Mouse (Mus musculus): ENCODE measurements around the gene Khdrbs2.
"Not testable (repeated sequence)": the region's sequence is repeated elsewhere in the genome, so short reads cannot be mapped to it uniquely, and the experiment has no call there.

Khdrbs2 gene

GRCm38 (mm10) chr1:32463103-32463516, 290.6 kb downstream of the Khdrbs2 start:
- DNase-seq (ENCODE audit: low read depth, low spot score) = no peak

GRCm38 (mm10) chr1:32471022-32471421, 298.5 kb downstream of the Khdrbs2 start:
- DNase-seq (ENCODE audit: low read depth, low spot score) = no peak

- no peak for DNase-seq (ENCODE audit: low read depth, low spot score)
Observed at GRCm38 (mm10) chr1:32471502-32472214, 299.1 kb downstream of the Khdrbs2 start.

GRCm38 (mm10) chr1:32487944-32488343, 315.4 kb downstream of the Khdrbs2 start:
- no peak for DNase-seq (ENCODE audit: low read depth, low spot score)

GRCm38 (mm10) chr1:32503381-32503780, 330.9 kb downstream of the Khdrbs2 start:
- DNase-seq (ENCODE audit: low read depth, low spot score) = no peak

- not testable (repeated sequence) for DNase-seq (ENCODE audit: low read depth, low spot score)
Observed at GRCm38 (mm10) chr1:32547194-32547593, 374.7 kb downstream of the Khdrbs2 start, which contains the start of gene Gm5415. Gm5415 (minus strand) TSS chr1:32547294.

GRCm38 (mm10) chr1:32553459-32553858, 380.9 kb downstream of the Khdrbs2 start:
- no peak for DNase-seq (ENCODE audit: low read depth, low spot score)

- no peak for DNase-seq (ENCODE audit: low read depth, low spot score)
Observed at GRCm38 (mm10) chr1:32553925-32554324, 381.4 kb downstream of the Khdrbs2 start.

GRCm38 (mm10) chr1:32568901-32569300, 396.4 kb downstream of the Khdrbs2 start:
- no peak for DNase-seq (ENCODE audit: low read depth, low spot score)

- no peak for DNase-seq (ENCODE audit: low read depth, low spot score)
Observed at GRCm38 (mm10) chr1:32626060-32626459, 453.5 kb downstream of the Khdrbs2 start.

- DNase-seq (ENCODE audit: low read depth, low spot score) = no peak
Observed at GRCm38 (mm10) chr1:32632415-32633354, 460.2 kb downstream of the Khdrbs2 start.

- DNase-seq (ENCODE audit: low read depth, low spot score) = no peak
Observed at GRCm38 (mm10) chr1:32633404-32633803, 460.9 kb downstream of the Khdrbs2 start.

GRCm38 (mm10) chr1:32639118-32639517, 466.6 kb downstream of the Khdrbs2 start:
- DNase-seq (ENCODE audit: low read depth, low spot score) = no peak

- no peak for DNase-seq (ENCODE audit: low read depth, low spot score)
Observed at GRCm38 (mm10) chr1:32649647-32650209, 477.2 kb downstream of the Khdrbs2 start.

GRCm38 (mm10) chr1:32693806-32694205, 521.3 kb downstream of the Khdrbs2 start:
- no peak for DNase-seq (ENCODE audit: low read depth, low spot score)

GRCm38 (mm10) chr1:32700132-32700531, 527.6 kb downstream of the Khdrbs2 start:
- no peak for DNase-seq (ENCODE audit: low read depth, low spot score)

- DNase-seq (ENCODE audit: low read depth, low spot score) = no peak
Observed at GRCm38 (mm10) chr1:32701267-32701666, 528.8 kb downstream of the Khdrbs2 start.
